Mouse (Mus musculus) layer of hippocampus, adult 8-10 months (tissue): ENCODE results near the gene Thsd4. TPM values are rescaled to one million over a fixed set of nuclear protein-coding genes. Genes with fewer than 3 reads are reported as not detected.

Experiments
- DNase-seq, 2 experiments: peaks; one replicate each; pipeline ENCODE4 v3.0.0; 2022; ENCODE audit warnings: low spot score in 2 of 2
- total RNA-seq, 4 experiments: library from RNA; stranded (reverse); gene quantifications; 2 replicates each; pipeline ENCODE4 v1.2.4; 2022

Thsd4 gene
- total RNA-seq, 4 experiments from 2014 or later: 15.8 to 22.3 (median 19.2) TPM

- DNase-seq: no peak
Measured at GRCm38 (mm10) chr9:60518216-60518615, 3.6 kb downstream of the Thsd4 start.

DNA sequence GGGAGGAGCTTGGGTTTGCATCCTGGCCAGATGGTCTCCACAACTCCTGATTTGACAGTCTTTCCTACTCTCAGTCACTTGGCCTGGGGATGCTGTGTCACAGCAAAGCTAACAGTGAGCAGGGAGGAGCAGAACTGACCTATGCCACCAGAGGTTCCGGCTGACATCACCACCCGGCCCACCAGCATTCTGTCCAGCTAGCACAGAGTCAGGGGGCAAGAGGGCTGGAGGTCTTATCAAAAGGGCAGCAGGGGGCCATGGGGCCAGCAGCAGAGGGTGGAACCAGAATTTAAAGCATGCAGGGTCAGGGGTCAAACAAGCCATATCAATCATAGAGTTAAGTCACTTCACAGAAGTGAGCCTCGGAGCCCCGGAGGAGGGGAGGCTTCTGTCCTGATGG, 4.7 kb downstream of the Thsd4 start:
- no peak for DNase-seq

GRCm38 (mm10) chr9:60516379-60516778, 5.5 kb downstream of the Thsd4 start:
- DNase-seq: no peak

DNA sequence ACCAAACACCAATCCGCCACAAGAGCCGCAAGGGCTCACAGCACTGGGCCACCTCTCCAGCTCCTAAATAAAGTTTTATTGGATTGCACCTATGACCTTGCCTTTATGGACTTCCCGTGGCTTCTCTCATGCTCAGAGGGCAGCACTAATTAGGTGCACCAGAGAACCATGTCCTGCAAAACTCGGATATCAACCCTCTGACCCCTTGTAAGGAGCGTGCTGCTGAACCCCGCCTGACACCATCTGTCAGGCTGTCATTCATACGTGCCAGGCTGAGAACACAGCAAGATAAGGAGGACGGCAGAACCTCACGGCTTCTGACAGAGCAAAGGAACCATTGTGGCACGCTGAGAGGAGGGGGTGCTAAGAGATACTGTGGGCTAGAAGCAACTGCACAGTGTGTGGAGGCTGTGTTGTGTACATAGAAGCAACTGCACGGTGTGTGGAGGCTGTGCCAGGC, 8.5 kb downstream of the Thsd4 start:
- no peak for DNase-seq

DNA sequence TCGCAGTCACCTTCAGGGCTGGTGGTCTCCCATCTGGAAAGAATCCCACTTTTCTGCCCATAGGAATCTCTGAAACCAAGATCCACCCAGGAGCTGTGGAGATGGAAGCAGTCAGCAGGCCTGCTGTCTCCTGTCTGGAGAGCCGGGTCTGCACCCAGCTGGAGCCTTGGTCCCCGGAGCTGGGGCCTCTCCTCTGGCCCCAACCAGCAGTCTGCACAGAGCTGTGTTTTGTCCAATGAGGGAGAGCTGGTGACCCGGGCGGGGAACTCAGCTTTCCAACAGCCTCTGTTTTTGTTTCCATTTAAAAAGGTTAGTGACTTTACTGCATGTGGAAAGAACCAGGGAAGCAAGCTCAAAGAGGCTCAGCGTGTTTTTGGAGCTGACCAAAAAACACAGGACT, 11.0 kb downstream of the Thsd4 start:
- no peak for DNase-seq

GRCm38 (mm10) chr9:60506136-60506535, 15.7 kb downstream of the Thsd4 start:
- DNase-seq: no peak

- DNase-seq: no peak
Measured at GRCm38 (mm10) chr9:60504378-60505285, 17.2 kb downstream of the Thsd4 start.

GRCm38 (mm10) chr9:60502220-60502619, 19.6 kb downstream of the Thsd4 start:
- DNase-seq: no peak

- DNase-seq: no peak
Measured at GRCm38 (mm10) chr9:60501504-60502179, 20.2 kb downstream of the Thsd4 start.

- DNase-seq: no peak
Measured at GRCm38 (mm10) chr9:60492275-60492974, 29.4 kb downstream of the Thsd4 start.

DNA sequence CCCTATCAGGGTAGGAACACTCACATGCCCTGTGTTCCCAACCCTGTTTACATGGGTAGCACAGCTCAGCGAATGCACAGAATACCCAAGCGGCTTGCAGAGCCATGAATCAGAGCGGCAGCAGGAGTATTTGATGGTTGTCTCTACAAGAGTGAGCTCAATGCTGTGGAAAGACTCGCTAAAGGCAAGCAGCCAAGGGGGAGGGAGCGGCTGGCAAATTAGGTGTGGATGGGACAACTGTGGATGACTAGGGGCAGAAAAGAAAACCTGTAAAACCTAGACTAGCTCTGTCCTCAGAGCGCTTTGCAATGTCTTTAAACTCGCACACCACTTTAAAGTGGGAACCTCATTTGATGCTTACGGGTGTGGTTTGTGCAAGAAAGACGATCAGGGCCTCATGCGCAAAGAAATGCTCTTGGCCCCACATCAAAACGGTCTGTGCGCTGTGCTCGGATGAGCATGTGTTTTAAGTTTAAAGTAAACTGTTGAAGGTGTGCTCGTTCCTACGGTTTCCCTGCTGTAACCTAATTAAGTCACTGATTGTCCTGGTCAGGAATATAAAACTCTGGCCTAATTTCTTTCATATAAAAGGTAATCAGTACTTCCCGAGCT, 30.3 kb downstream of the Thsd4 start:
- DNase-seq: no peak

GRCm38 (mm10) chr9:60491079-60491478, 30.8 kb downstream of the Thsd4 start:
- no peak for DNase-seq

GRCm38 (mm10) chr9:60488816-60489215, 33.0 kb downstream of the Thsd4 start:
- DNase-seq: no peak

GRCm38 (mm10) chr9:60482165-60482564, 39.7 kb downstream of the Thsd4 start:
- DNase-seq: no peak

DNA sequence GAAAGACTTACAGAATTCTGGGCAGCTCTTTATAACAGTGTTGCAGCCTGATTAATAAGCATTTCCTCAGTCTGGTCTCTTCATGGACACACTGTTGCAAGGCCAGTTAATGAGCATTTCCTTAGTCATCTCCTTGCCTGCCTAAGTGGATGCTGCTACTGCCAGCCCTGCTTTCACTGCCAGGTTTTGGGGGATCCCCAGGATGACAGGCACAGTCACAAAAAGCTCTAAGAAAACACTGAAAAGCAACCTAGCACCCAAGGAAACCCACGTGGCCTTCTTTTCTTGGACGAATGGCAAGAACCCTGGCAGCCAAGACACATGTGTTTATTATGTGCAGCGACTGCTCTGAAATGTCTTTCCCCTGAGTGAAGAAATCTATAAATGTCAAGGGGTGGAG, 41.8 kb downstream of the Thsd4 start:
- peak; percentile 35 to 37 for DNase-seq

DNA sequence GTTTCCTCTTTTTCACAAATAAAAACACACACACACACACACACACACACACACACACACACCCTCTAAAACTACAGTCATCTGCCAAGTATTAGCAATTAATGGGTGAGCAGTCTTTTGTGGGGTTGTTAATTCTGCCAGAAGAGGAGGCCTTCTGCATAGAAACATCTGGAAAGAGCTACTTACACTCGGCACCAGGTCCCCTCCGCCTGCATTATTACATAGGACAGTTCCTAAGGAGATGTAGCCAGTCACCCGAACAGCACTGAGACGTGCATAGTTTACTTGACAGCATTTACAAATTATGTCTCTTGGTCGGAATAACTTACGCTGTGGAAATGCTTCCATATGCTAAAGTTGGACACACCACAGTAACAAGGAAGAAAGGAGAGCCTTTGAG, 43.0 kb downstream of the Thsd4 start:
- no peak for DNase-seq

- DNase-seq: no peak
Measured at GRCm38 (mm10) chr9:60477991-60478750, 43.7 kb downstream of the Thsd4 start.

- no peak for DNase-seq
Measured at GRCm38 (mm10) chr9:60460010-60460982, 61.5 kb downstream of the Thsd4 start.

DNA sequence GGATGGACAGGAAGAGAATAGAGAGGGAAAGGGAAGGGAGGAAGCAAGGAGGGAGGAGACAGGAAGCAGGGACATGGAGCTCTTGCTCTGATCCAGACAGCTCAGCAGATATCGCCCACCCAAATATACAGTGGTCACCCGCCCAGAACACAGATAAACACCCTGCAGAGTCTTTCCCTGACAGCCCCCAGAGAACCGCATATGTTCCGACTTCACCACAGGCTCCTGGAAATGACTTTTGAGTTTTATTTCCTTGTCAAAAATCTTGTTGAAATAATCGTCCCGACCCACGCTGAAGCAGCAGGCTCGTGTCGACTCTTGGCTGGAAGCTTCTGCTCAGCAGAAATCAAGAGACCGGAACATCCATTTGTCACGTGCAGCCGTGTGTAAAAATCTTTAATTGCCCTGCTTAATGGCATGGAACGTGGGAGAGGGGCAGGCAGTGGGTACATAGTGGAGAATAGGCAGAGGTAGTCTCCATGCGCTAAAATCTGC, 63.3 kb downstream of the Thsd4 start:
- DNase-seq: no peak
